Mouse (Mus musculus) spleen, adult 2 months (tissue): ENCODE measurements around the gene Gpr143. TPM values are rescaled to one million over a fixed set of nuclear protein-coding genes. Genes with fewer than 3 reads are reported as not detected.
"Not testable (repeated sequence)": the region's sequence is repeated elsewhere in the genome, so short reads cannot be mapped to it uniquely, and the experiment has no call there.

Experiments
- DNase-seq, 2 experiments: peaks; one replicate each; pipeline versions ENCODE4 v3.0.0 to v3.0.0-alpha.2; 2012 to 2021; ENCODE audit warnings: low spot score in 2 of 2, low read depth in 1 of 2
- H3K27ac ChIP-seq: fragments of 200-500 bp; 2 replicates; pipeline ENCODE4 v1.5.1; 2012; ENCODE audit warnings: low read length, inconsistent platforms; ENCODE audit not compliant: insufficient read depth
- H3K27me3 ChIP-seq: fragments of 200-500 bp; 2 replicates; pipeline ENCODE4 v1.6.1; 2012; ENCODE audit warnings: mild to moderate bottlenecking, moderate library complexity, low read length, inconsistent platforms; ENCODE audit not compliant: control insufficient read depth, insufficient read depth
- H3K36me3 ChIP-seq: fragments of 200-500 bp; 2 replicates; pipeline ENCODE4 v1.6.1; 2012; ENCODE audit warnings: mild to moderate bottlenecking, low read length, inconsistent platforms; ENCODE audit not compliant: control insufficient read depth, insufficient read depth
- H3K4me1 ChIP-seq: fragments of 200-500 bp; 2 replicates; pipeline ENCODE4 v1.6.1; 2011; ENCODE audit warnings: inconsistent platforms; ENCODE audit not compliant: control insufficient read depth, insufficient read depth, insufficient read length
- H3K4me3 ChIP-seq: fragments of 200-500 bp; 2 replicates; pipeline ENCODE4 v1.5.1; 2011; ENCODE audit warnings: mild to moderate bottlenecking, inconsistent platforms; ENCODE audit not compliant: insufficient read depth, insufficient read length; ENCODE audit errors: extremely low read depth
- CTCF ChIP-seq: fragments of 200-500 bp; IDR thresholded peaks from 2 replicates; pipeline ENCODE4 v1.5.1; 2011; ENCODE audit warnings: mild to moderate bottlenecking, inconsistent platforms; ENCODE audit not compliant: insufficient read depth, insufficient read length, insufficient replicate concordance; ENCODE audit errors: extremely low read depth
- POLR2A ChIP-seq: fragments of 200-500 bp; IDR thresholded peaks from 2 replicates; pipeline ENCODE4 v1.6.1; 2011; ENCODE audit warnings: low read depth, low read length, inconsistent platforms
- WGBS: fragments of 180-500 bp; shearing (Covaris S2); methylation state at CpG from one replicate; pipeline ENCODE4 v1.1.7; 2018; 5-methylcytosine and 5-hydroxymethylcytosine counted together
- polyA plus RNA-seq: library from polyadenylated mRNA; depleted of rRNA; stranded (reverse); fragments of >200 nt; gene quantifications from 2 replicates; pipeline ENCODE4 v1.2.3, GENCODE M21; 2012; rRNA removed

Gpr143 gene
- polyA plus RNA-seq, 1 experiment: 0.09 TPM

- WGBS: 82% methylated on average over 2 of the region's 2 CpGs
- TF ChIP-seq POLR2A (no peak), CTCF (no peak)
- DNase-seq: no peak
- Histone ChIP-seq H3K27me3 (no peaks in the 10 kb centered on the region), H3K4me1 (no peaks in the 10 kb centered on the region), H3K4me3 (no peak overlapping the region), H3K36me3 (no peaks in the 10 kb centered on the region), H3K27ac (no peak overlapping the region)
These were observed 6.9 kb downstream of the Gpr143 start for GRCm38 (mm10) chrX:152788611-152789010.

DNA sequence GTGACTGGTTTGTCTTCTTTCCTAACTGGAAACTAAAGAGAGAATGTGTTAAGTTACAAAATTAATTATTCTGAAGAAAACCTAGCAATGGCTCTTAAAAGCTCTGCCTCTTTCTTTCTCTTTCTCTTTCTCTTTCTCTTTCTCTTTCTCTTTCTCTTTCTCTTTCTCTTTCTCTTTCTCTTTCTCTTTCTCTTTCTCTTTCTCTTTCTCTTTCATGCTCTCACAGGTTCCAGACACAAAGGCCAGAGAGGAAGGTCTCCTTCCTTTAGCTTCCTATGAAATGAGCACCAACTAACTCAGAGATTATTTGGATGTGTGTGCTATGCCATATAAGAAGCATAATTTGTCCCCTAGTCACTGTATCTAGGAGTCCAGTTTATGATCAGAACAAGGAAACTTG, 23.6 kb downstream of the Gpr143 start:
- H3K27me3 ChIP-seq: no peaks in the 10 kb centered on the region
- H3K4me1 ChIP-seq: no peaks in the 10 kb centered on the region
- no peak for DNase-seq
- no peak for TF ChIP-seq CTCF
- TF ChIP-seq POLR2A: no peak
- no peak overlapping the region for H3K27ac ChIP-seq
- no peaks in the 10 kb centered on the region for H3K36me3 ChIP-seq
- H3K4me3 ChIP-seq: no peak overlapping the region

GRCm38 (mm10) chrX:152813339-152813738, 31.6 kb downstream of the Gpr143 start:
- 33% methylated on average over 3 of the region's 3 CpGs for WGBS
- no peak for DNase-seq
- no peak for TF ChIP-seq POLR2A
- TF ChIP-seq CTCF: no peak
- Histone ChIP-seq H3K27ac (no peak overlapping the region), H3K4me3 (no peak overlapping the region), H3K27me3 (no peaks in the 10 kb centered on the region), H3K4me1 (no peaks in the 10 kb centered on the region), H3K36me3 (no peaks in the 10 kb centered on the region)

DNA sequence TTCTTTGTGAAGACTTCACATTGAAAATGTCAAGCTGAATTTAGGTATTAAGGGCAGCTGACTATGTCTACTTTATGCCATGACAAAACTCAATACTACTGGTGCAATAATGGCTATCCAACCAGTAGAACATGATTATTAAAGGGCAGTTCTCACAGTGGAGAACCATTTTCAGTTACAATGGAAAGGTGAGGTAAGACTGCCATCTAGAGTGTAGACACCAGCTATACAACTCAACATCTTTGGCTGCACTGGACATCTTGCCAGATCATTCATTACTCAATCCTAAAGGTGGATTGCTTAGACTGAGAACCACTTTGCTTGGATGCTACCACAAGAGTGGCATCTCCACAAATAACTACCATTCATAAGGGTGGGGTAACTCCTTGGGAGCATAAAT, 37.3 kb downstream of the Gpr143 start:
- no peaks in the 10 kb centered on the region for H3K36me3 ChIP-seq
- TF ChIP-seq CTCF (no peak), POLR2A (no peak)
- no peaks in the 10 kb centered on the region for H3K27me3 ChIP-seq
- H3K4me3 ChIP-seq: no peak overlapping the region
- no peak overlapping the region for H3K27ac ChIP-seq
- no peak for DNase-seq
- no peaks in the 10 kb centered on the region for H3K4me1 ChIP-seq

DNA sequence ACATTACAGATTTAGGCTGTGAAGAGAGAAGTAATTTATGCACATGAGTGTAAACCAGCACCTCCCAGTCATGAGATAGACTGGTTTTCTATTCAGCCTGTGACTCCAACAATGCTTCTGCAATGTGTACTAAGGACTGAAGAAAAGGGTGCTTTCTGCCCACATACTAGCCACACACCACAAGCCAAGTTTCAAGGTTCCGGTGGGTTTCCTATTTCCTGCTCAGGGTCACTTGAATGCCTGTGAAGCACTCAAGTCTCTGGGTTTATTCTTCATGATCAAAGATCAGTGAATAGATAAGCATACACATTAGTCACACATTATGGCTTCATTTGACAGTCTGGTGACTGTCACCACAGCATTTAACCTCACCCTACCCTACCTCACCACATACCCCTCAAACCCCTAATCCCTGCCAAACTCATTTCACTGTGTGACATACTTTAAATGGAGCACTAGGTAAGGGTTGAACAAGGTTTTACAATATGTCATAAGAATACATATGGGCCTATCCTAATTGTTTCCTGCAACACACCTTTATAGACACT, 49.4 kb downstream of the Gpr143 start:
- no CpG with 5 or more reads among the region's 1 CpGs for WGBS
- DNase-seq: not testable (repeated sequence)

DNA sequence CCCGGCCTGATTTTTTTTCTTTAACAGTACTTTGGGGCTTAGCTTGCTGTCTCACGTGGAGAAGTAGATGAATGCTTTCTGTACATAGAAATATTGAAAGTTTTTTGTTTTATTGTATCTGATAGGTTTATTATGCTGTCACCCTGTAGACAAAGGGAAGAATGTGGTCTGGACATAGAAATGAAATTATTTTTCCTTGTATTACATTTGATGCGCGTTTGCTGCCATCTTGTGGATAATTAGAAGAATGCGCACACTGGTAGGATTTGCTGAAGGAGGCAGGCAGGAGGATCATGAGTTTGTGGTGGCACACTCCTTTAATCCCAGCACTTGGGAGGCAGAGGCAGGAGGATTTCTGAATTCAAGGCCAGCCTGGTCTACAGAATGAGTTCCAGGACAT, 53.2 kb downstream of the Gpr143 start:
- not testable (repeated sequence) for H3K4me3 ChIP-seq

More for the DNA sequence above, 49.4 kb downstream of the Gpr143 start:
- H3K4me3 ChIP-seq, H3K4me1 ChIP-seq, H3K36me3 ChIP-seq, H3K27me3 ChIP-seq, H3K27ac ChIP-seq: not testable (repeated sequence)

GRCm38 (mm10) chrX:152855076-152855772, 73.5 kb downstream of the Gpr143 start:
- TF ChIP-seq POLR2A: no peak
- TF ChIP-seq CTCF: no peak
- WGBS: 90% methylated on average over 3 of the region's 3 CpGs
- H3K36me3 ChIP-seq: no peaks in the 10 kb centered on the region
- H3K27ac ChIP-seq: no peak overlapping the region
- no peaks in the 10 kb centered on the region for H3K4me1 ChIP-seq
- DNase-seq: no peak
- no peaks in the 10 kb centered on the region for H3K27me3 ChIP-seq
- no peak overlapping the region for H3K4me3 ChIP-seq

More for the DNA sequence above, 53.2 kb downstream of the Gpr143 start:
- DNase-seq, H3K4me1 ChIP-seq, H3K36me3 ChIP-seq, H3K27ac ChIP-seq, H3K27me3 ChIP-seq: not testable (repeated sequence)
- WGBS: 28% methylated on average over 5 of the region's 5 CpGs

Other genes starting within 250 kb of the Gpr143 start
- not detected in 2 replicates for gene Cldn34a, start 218.6 kb upstream of the Gpr143 start, polyA plus RNA-seq
- gene Shroom2, start 12.5 kb upstream of the Gpr143 start, polyA plus RNA-seq: 0.38 and 0.67 TPM in 2 replicates
- gene Usp51, start 224.5 kb downstream of the Gpr143 start, polyA plus RNA-seq: not detected in 2 replicates